Mouse (Mus musculus): ENCODE measurements around the gene Tox3. TPM values are rescaled to one million over a fixed set of nuclear protein-coding genes. Genes with fewer than 3 reads are reported as not detected.

The Tox3 gene
- polyA plus RNA-seq (2015; fragmentation: Illumina TruSeq; extraction: RNeasy Lipid Tissue Mini Kit (QIAGEN cat#74804); ENCODE audit: low read depth, low replicate concordance) = 10.4 TPM

GRCm38 (mm10) chr8:90348178-90348925 is at the start of gene Tox3:
Gene Tox3 (minus strand): TSS chr8:90348343.

